Mouse (Mus musculus): ENCODE results near the gene H2al1d. TPM values are rescaled to one million over a fixed set of nuclear protein-coding genes. Genes with fewer than 3 reads are reported as not detected.
"Not testable (repeated sequence)": the region's sequence is repeated elsewhere in the genome, so short reads cannot be mapped to it uniquely, and the experiment has no call there.

The H2al1d gene
- total RNA-seq, 1 experiment, result not detected

DNA sequence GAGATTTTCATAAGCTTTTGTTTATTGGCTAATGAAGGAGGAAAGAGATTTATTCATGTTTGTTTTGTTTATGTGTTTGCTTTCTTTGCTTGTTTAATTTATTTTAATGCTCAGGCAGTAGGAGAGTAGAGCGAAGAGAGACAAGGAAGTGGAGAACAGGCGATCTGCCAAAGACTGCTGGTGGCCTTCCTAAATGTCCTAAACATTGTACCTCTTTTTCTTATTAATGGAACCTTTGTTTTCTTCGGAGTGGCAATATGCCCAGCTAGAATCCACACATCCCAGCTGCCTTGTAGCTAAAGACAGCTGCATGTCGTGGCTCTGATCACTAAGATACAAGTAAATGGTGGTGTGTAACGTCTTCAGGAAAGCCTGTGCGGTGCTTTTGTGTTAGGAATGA, 31.5 kb upstream of the H2al1d start:
- Histone ChIP-seq H3K36me3 (ENCODE audit: control insufficient read depth, insufficient read depth, low read length, poor library complexity, severe bottlenecking) (no peaks in the 10 kb centered on the region), H3K27ac (ENCODE audit: insufficient read depth, low read depth, low read length, poor library complexity, severe bottlenecking) (no peak overlapping the region), H3K9me3 (ENCODE audit: control insufficient read depth, insufficient read depth, low read depth, low read length) (no peaks in the 10 kb centered on the region), H3K9ac (ENCODE audit: insufficient read depth, low read depth, low read length, poor library complexity, severe bottlenecking) (no peak overlapping the region), H3K4me3 (ENCODE audit: insufficient read depth in 1 of 2, low read depth in 1 of 2, low read length in 2 of 2, poor library complexity in 1 of 2, severe bottlenecking in 1 of 2) (no peak overlapping the region), H3K4me1 (ENCODE audit: control insufficient read depth in 2 of 2, insufficient read depth in 2 of 2, low read length in 2 of 2, poor library complexity in 1 of 2) (no peaks in the 10 kb centered on the region)
- TF ChIP-seq ZNF384 (IDR thresholded peaks at IDR 0.05; ENCODE audit: low read depth, low read length) (no peak), ZC3H11A (IDR thresholded peaks at IDR 0.05; ENCODE audit: borderline replicate concordance, low read depth, low read length) (no peak), MAFK (IDR thresholded peaks at IDR 0.05; ENCODE audit: insufficient read depth, low read depth, low read length) (no peak), CHD2 (IDR thresholded peaks at IDR 0.05; ENCODE audit: low read depth, low read length) (no peak), HCFC1 (IDR thresholded peaks at IDR 0.05; ENCODE audit: borderline replicate concordance, insufficient read depth, low read length) (no peak)
- DNase-seq (ENCODE audit: low read depth, low spot score), result no peak
- in situ Hi-C loops (cut with MboI; ENCODE audit: low sequenced_read_pairs in 2 of 2, unreplicated experiment in 2 of 2), result no loop called here

DNA sequence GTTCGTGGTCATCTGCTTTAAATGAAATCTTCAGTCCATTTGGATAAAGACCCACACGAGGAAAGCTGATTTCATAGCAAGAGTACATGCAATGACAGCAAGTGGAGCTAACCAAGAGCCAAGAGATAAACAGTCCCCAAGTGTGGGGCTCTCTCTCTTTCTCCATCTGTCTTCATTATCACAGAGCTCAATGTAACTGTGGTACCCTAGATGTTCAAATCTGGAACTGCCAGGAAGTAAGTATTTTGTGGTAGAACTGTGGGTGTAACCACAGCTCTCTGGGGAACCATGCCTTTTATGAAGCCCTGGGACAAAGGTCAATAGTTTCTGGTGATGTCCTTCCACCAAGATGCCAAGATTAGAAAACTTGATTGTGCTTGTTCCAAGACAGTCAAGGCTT, 27.9 kb upstream of the H2al1d start:
- no peaks in the 10 kb centered on the region for H3K36me3 ChIP-seq (ENCODE audit: control insufficient read depth, insufficient read depth, low read length, poor library complexity, severe bottlenecking)
- in situ Hi-C loops (cut with MboI; ENCODE audit: low sequenced_read_pairs in 2 of 2, unreplicated experiment in 2 of 2), result no loop called here
- DNase-seq (ENCODE audit: low read depth, low spot score), result no peak

DNA sequence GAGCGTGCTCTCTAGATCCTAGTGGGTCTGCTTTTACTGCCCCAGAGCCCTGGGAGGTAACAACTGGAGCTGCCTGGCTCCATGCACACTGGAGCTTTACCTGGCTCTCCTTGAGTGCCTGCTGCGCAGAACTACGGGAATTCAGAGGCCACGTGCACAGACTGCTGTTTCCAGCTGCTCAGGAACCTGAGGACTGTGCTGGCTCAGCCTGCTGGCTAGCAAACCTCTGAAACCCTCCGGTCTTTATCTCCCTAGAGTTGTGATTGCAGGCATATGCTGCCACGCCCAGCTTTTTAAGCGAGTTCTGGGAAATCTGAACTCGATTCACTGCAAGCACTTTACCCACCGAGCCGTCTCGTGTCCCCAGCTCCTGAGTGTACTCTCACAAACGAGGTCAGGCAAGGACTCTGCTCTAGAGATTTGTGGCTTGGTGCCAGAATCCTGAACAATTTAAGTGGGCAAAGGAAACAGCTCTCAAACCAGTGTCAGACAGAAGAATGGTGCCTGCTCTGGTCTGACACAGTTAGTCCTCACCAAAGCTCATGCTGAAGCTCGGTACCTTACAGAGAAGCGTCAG, 20.2 kb upstream of the H2al1d start:
- in situ Hi-C loops (cut with MboI; ENCODE audit: low sequenced_read_pairs in 2 of 2, unreplicated experiment in 2 of 2), result no loop called here
- Histone ChIP-seq H3K4me3 (ENCODE audit: insufficient read depth in 1 of 2, low read depth in 1 of 2, low read length in 2 of 2, poor library complexity in 1 of 2, severe bottlenecking in 1 of 2) (no peak overlapping the region), H3K27ac (ENCODE audit: insufficient read depth, low read depth, low read length, poor library complexity, severe bottlenecking) (no peak overlapping the region), H3K4me1 (ENCODE audit: control insufficient read depth in 2 of 2, insufficient read depth in 2 of 2, low read length in 2 of 2, poor library complexity in 1 of 2) (no peaks in the 10 kb centered on the region), H3K9me3 (ENCODE audit: control insufficient read depth, insufficient read depth, low read depth, low read length) (no peaks in the 10 kb centered on the region), H3K36me3 (ENCODE audit: control insufficient read depth, insufficient read depth, low read length, poor library complexity, severe bottlenecking) (no peaks in the 10 kb centered on the region), H3K9ac (ENCODE audit: insufficient read depth, low read depth, low read length, poor library complexity, severe bottlenecking) (no peak overlapping the region)
- no peak for TF ChIP-seq MAFK (IDR thresholded peaks at IDR 0.05; ENCODE audit: insufficient read depth, low read depth, low read length)
- TF ChIP-seq ZNF384 (IDR thresholded peaks at IDR 0.05; ENCODE audit: low read depth, low read length), result no peak
- no peak for TF ChIP-seq CHD2 (IDR thresholded peaks at IDR 0.05; ENCODE audit: low read depth, low read length)
- TF ChIP-seq HCFC1 (IDR thresholded peaks at IDR 0.05; ENCODE audit: borderline replicate concordance, insufficient read depth, low read length), result no peak
- no peak for TF ChIP-seq ZC3H11A (IDR thresholded peaks at IDR 0.05; ENCODE audit: borderline replicate concordance, low read depth, low read length)
- no peak for DNase-seq (ENCODE audit: low read depth, low spot score)

More for the DNA sequence above, 27.9 kb upstream of the H2al1d start:
- Histone ChIP-seq H3K9ac (ENCODE audit: insufficient read depth, low read depth, low read length, poor library complexity, severe bottlenecking) (no peak overlapping the region), H3K4me1 (ENCODE audit: control insufficient read depth in 2 of 2, insufficient read depth in 2 of 2, low read length in 2 of 2, poor library complexity in 1 of 2) (no peaks in the 10 kb centered on the region), H3K27ac (ENCODE audit: insufficient read depth, low read depth, low read length, poor library complexity, severe bottlenecking) (no peak overlapping the region), H3K9me3 (ENCODE audit: control insufficient read depth, insufficient read depth, low read depth, low read length) (no peaks in the 10 kb centered on the region), H3K4me3 (ENCODE audit: insufficient read depth in 1 of 2, low read depth in 1 of 2, low read length in 2 of 2, poor library complexity in 1 of 2, severe bottlenecking in 1 of 2) (no peak overlapping the region)
- TF ChIP-seq HCFC1 (IDR thresholded peaks at IDR 0.05; ENCODE audit: borderline replicate concordance, insufficient read depth, low read length) (no peak), CHD2 (IDR thresholded peaks at IDR 0.05; ENCODE audit: low read depth, low read length) (no peak), ZNF384 (IDR thresholded peaks at IDR 0.05; ENCODE audit: low read depth, low read length) (no peak), ZC3H11A (IDR thresholded peaks at IDR 0.05; ENCODE audit: borderline replicate concordance, low read depth, low read length) (no peak), MAFK (IDR thresholded peaks at IDR 0.05; ENCODE audit: insufficient read depth, low read depth, low read length) (no peak)

DNA sequence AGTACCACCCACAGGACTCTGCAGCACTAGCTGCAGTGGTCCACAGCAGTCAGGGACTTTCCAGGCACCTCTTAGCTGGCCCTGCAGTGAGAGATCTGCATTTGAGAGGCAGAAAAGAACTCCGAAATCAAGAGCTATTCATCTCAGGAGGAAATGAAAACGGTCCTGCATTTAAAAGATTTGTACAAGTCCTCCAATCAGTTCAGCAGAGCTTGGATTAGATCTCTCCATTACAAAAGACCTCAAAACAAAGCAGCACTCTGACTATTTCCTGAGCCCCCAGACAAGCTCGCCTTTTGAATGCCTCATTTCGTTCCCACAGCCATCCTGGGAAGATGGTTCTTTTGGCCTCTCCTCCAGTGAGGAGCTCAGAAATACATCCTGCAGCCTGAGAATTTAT, 19.4 kb upstream of the H2al1d start:
- DNase-seq (ENCODE audit: low read depth, low spot score), result peak; percentile 26
- no peak overlapping the region for H3K4me3 ChIP-seq (ENCODE audit: insufficient read depth in 1 of 2, low read depth in 1 of 2, low read length in 2 of 2, poor library complexity in 1 of 2, severe bottlenecking in 1 of 2)
- no peaks in the 10 kb centered on the region for H3K4me1 ChIP-seq (ENCODE audit: control insufficient read depth in 2 of 2, insufficient read depth in 2 of 2, low read length in 2 of 2, poor library complexity in 1 of 2)
- TF ChIP-seq MAFK (IDR thresholded peaks at IDR 0.05; ENCODE audit: insufficient read depth, low read depth, low read length) (no peak), HCFC1 (IDR thresholded peaks at IDR 0.05; ENCODE audit: borderline replicate concordance, insufficient read depth, low read length) (no peak), ZC3H11A (IDR thresholded peaks at IDR 0.05; ENCODE audit: borderline replicate concordance, low read depth, low read length) (no peak), CHD2 (IDR thresholded peaks at IDR 0.05; ENCODE audit: low read depth, low read length) (no peak), ZNF384 (IDR thresholded peaks at IDR 0.05; ENCODE audit: low read depth, low read length) (no peak)
- H3K9me3 ChIP-seq (ENCODE audit: control insufficient read depth, insufficient read depth, low read depth, low read length), result no peaks in the 10 kb centered on the region
- H3K36me3 ChIP-seq (ENCODE audit: control insufficient read depth, insufficient read depth, low read length, poor library complexity, severe bottlenecking), result no peaks in the 10 kb centered on the region
- H3K9ac ChIP-seq (ENCODE audit: insufficient read depth, low read depth, low read length, poor library complexity, severe bottlenecking), result no peak overlapping the region
- H3K27ac ChIP-seq (ENCODE audit: insufficient read depth, low read depth, low read length, poor library complexity, severe bottlenecking), result no peak overlapping the region
- in situ Hi-C loops (cut with MboI; ENCODE audit: low sequenced_read_pairs in 2 of 2, unreplicated experiment in 2 of 2), result no loop called here

DNA sequence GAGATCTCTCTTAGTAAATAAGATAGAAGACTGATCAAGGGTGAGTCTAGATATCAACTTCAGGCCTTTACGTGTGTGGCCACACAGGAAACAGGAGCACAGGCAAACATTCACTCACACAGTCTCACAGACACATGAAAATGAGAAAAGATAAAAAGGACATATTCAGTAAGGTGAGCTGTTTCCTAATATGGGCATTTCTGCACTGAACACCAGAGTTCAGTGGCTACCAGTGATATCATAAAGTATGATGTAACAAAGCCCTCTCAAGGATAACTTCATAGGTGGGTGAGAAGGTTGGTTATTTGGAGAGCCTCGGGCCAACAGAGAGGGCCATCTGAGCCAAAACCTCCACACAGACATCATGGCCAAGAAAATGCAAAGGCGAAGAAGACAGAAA, 9.7 kb upstream of the H2al1d start, which contains the start of gene H2al1a:
H2al1a (plus strand) TSS at position 301 of the 400 bp plus-strand sequence.
- in situ Hi-C loops (cut with MboI; ENCODE audit: low sequenced_read_pairs in 2 of 2, unreplicated experiment in 2 of 2); H3K9me3 ChIP-seq (ENCODE audit: control insufficient read depth, insufficient read depth, low read depth, low read length); DNase-seq (ENCODE audit: low read depth, low spot score); H3K9ac ChIP-seq (ENCODE audit: insufficient read depth, low read depth, low read length, poor library complexity, severe bottlenecking); H3K4me1 ChIP-seq (ENCODE audit: control insufficient read depth in 2 of 2, insufficient read depth in 2 of 2, low read length in 2 of 2, poor library complexity in 1 of 2); H3K27ac ChIP-seq (ENCODE audit: insufficient read depth, low read depth, low read length, poor library complexity, severe bottlenecking); H3K36me3 ChIP-seq (ENCODE audit: control insufficient read depth, insufficient read depth, low read length, poor library complexity, severe bottlenecking); H3K4me3 ChIP-seq (ENCODE audit: insufficient read depth in 1 of 2, low read depth in 1 of 2, low read length in 2 of 2, poor library complexity in 1 of 2, severe bottlenecking in 1 of 2): not testable (repeated sequence)

DNA sequence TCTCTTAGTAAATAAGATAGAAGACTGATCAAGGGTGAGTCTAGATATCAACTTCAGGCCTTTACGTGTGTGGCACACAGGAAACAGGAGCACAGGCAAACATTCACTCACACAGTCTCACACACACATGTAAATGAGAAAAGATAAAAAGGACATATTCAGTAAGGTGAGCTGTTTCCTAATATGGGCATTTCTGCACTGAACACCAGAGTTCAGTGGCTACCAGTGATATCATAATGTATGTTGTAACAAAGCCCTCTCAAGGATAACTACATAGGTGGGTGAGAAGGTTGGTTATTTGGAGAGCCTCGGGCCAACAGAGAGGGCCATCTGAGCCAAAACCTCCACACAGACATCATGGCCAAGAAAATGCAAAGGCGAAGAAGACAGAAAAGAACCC, 6.5 kb upstream of the H2al1d start, which contains the start of gene H2al1b:
H2al1b (plus strand) TSS at position 301 of the 400 bp plus-strand sequence.
- H3K4me1 ChIP-seq (ENCODE audit: control insufficient read depth in 2 of 2, insufficient read depth in 2 of 2, low read length in 2 of 2, poor library complexity in 1 of 2); H3K27ac ChIP-seq (ENCODE audit: insufficient read depth, low read depth, low read length, poor library complexity, severe bottlenecking); H3K9ac ChIP-seq (ENCODE audit: insufficient read depth, low read depth, low read length, poor library complexity, severe bottlenecking); H3K9me3 ChIP-seq (ENCODE audit: control insufficient read depth, insufficient read depth, low read depth, low read length); H3K4me3 ChIP-seq (ENCODE audit: insufficient read depth in 1 of 2, low read depth in 1 of 2, low read length in 2 of 2, poor library complexity in 1 of 2, severe bottlenecking in 1 of 2); DNase-seq (ENCODE audit: low read depth, low spot score); in situ Hi-C loops (cut with MboI; ENCODE audit: low sequenced_read_pairs in 2 of 2, unreplicated experiment in 2 of 2); H3K36me3 ChIP-seq (ENCODE audit: control insufficient read depth, insufficient read depth, low read length, poor library complexity, severe bottlenecking): not testable (repeated sequence)

DNA sequence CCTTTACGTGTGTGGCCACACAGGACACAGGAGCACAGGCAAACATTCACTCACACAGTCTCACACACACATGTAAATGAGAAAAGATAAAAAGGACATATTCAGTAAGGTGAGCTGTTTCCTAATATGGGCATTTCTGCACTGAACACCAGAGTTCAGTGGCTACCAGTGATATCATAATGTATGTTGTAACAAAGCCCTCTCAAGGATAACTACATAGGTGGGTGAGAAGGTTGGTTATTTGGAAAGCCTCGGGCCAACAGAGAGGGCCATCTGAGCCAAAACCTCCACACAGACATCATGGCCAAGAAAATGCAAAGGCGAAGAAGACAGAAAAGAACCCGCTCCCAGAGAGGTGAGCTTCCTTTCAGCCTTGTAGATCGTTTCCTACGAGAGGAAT, 3.3 kb upstream of the H2al1d start, which contains the start of gene H2al1c:
H2al1c (plus strand) TSS at position 301 of the 400 bp plus-strand sequence.
- DNase-seq (ENCODE audit: low read depth, low spot score); H3K9me3 ChIP-seq (ENCODE audit: control insufficient read depth, insufficient read depth, low read depth, low read length); H3K27ac ChIP-seq (ENCODE audit: insufficient read depth, low read depth, low read length, poor library complexity, severe bottlenecking); H3K4me3 ChIP-seq (ENCODE audit: insufficient read depth in 1 of 2, low read depth in 1 of 2, low read length in 2 of 2, poor library complexity in 1 of 2, severe bottlenecking in 1 of 2); H3K36me3 ChIP-seq (ENCODE audit: control insufficient read depth, insufficient read depth, low read length, poor library complexity, severe bottlenecking); H3K9ac ChIP-seq (ENCODE audit: insufficient read depth, low read depth, low read length, poor library complexity, severe bottlenecking); in situ Hi-C loops (cut with MboI; ENCODE audit: low sequenced_read_pairs in 2 of 2, unreplicated experiment in 2 of 2); H3K4me1 ChIP-seq (ENCODE audit: control insufficient read depth in 2 of 2, insufficient read depth in 2 of 2, low read length in 2 of 2, poor library complexity in 1 of 2): not testable (repeated sequence)

Data from ES-E14 (cell line).